Mouse (Mus musculus): ENCODE data around the gene Lifr.

The Lifr gene

DNA sequence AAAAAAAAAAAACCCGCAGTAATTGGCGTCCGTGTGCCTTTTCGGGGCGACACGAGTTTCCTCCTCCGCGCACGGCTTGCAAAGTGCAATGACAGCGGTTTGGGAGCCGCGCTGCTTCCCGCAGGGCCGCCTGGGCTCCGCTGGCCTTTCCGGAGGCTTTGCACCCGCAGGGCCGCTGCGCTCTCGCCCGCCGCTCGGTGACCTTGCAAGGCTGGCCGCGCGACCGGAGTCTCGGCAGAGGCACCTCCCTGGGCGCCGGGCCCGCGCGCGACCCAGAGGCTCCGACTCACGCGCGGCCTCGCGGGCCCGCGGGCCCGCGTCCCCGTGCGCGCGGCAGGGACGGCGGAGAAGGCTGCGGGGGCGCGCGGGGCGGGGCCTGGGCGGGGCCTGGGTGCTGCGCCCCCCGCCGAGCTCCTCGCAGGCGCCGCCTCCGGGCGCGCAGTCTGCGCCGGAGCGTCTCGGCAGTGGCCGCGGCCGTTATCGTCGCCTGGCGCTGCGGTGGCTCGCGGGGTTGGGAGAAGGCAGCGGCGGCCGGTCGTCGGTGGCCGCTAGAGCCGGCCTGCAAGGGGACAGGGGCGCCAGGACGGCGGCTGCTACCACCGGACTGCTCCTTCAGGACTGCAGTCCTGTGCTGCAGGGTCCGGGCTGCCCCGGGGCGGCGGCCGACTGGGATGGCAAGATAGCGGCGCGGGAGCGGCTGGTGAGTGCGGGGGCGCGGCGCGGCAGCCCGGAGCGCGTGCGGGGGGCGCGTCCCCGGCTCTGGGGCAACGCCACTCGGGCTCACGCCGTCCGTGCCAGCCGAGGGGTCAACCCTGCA, 38.9 kb downstream of the Lifr start:
- DNase-seq (ENCODE audit: low spot score) = peak; percentile 85

DNA sequence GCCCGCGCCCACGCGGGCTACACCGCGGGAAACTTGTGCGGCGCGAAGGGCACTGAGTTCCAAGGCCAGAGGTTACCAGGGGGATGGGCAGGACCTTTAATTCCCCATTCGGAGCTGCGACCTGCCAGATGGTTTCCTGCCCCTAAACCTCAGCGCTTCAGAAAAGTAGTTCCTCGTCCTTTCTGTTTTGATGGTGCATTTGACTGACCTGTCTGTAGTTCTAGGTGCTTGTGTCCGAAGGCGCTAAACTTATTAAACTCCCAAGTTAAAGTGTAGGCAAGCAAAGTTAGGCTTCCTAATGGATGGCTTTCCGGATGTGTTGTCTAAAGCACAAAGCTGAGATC, 39.5 kb downstream of the Lifr start:
- DNase-seq (ENCODE audit: low spot score) = no peak

- DNase-seq (ENCODE audit: low spot score) = peak; percentile 32
Measured at GRCm38 (mm10) chr15:7130691-7131225, 40.3 kb downstream of the Lifr start.

DNA sequence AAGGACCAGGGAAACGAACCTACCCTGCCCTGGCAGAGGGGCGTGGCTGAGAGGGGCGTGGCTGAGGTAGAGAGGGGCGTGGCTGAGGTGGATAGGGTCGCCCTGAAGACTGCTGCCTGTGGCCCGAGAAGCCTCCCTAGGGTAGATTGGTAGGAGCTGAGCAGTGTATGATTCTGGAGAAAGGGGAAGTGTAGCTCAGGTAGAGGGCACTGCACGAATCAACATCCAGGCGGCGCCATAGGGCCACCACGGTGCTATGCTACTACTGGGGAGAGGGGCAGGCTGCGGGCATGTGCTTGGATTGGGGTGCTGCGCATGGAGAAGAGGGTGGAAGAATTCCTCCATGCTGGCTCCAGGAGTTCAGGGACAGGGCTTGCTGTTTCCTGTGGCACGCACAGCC, 42.3 kb downstream of the Lifr start:
- DNase-seq (ENCODE audit: low spot score) = no peak

DNA sequence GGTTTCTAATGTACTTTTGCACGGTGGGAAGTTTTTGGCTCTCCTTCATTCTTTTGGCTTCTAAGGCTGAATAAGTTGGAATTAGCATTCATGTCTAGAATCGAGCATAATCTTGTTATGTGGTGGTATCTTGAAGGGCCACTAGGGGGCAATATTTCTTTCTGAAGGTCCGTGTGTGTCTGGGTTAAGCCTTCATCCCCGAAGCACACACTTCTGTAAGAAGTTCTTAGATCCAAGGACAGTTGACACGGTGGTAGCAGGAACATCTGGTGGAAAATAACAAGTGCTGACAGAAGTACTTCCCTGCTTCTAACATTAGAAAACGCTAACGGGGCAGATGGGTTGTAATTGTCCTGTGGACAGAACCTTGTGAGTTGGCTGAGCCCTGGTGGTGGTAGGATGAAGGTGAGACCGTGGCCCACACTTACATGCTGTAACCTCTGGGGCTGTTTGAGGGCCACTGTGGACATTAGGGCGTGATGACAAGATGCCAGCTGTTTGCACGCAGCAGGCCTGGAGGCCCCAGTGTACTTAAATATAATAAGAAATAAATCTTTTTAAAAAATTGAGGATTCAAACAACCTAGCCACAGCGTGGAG, 44.1 kb downstream of the Lifr start:
- DNase-seq (ENCODE audit: low spot score) = no peak

GRCm38 (mm10) chr15:7135982-7136562, 45.7 kb downstream of the Lifr start:
- DNase-seq (ENCODE audit: low spot score) = no peak

DNA sequence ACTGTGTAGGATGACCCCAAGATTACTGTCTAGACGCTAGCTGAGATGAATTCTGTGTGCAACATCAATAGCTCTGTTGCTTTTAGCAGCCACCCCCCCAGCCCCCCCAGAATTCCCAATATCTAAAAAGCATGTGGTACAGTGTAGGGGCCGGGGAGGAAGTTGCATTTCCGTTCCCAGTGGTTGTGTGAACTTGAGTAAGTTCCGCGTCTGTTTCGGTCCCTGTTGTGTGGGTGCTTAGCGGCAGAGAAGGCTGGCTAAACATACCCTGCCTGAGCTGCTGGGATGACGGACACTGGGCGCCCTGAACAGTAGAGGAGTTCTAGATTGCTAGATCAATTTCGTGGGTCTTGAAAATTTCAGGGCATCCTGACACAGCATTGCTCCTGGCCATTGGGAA, 46.5 kb downstream of the Lifr start:
- DNase-seq (ENCODE audit: low spot score) = no peak

DNA sequence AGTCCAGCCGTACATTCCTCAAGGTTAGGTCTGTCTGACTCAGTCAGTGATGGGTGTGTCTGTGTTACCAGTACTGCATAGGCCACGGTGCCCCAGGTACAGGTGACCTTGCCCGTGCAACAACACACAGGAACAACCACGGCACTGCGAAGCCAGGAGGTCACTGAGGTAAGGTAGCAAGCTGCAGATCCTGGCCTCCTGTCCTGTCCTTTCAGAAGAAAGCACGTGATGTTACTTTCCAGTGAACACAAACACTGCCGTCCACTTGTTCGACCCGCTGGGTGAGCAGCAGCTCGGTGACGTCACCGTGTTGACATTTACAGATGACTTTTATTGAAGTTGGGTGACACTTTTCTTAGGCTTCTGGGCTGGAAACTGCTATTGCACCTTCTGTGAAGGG, 47.2 kb downstream of the Lifr start:
- DNase-seq (ENCODE audit: low spot score) = peak; percentile 55

DNA sequence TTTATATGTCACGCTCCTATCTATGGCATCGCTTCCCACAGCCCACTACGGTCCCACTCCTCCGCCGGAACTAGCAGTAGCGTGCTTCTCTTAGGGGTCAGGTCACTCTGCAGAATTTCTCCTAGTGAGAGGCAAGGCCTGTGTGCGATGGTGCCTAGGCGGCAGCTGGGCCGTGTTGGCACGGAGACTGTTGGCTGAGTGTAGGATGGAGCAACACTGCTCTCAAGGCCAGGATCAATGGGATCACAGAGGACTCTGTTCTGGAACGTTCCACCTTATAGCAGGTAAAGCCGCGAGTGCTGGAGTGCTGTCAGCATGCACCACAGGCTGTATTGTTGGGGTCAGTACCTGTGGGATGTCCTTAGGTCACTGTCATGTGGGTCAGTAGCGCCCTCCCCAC, 48.1 kb downstream of the Lifr start:
- no peak for DNase-seq (ENCODE audit: low spot score)

DNA sequence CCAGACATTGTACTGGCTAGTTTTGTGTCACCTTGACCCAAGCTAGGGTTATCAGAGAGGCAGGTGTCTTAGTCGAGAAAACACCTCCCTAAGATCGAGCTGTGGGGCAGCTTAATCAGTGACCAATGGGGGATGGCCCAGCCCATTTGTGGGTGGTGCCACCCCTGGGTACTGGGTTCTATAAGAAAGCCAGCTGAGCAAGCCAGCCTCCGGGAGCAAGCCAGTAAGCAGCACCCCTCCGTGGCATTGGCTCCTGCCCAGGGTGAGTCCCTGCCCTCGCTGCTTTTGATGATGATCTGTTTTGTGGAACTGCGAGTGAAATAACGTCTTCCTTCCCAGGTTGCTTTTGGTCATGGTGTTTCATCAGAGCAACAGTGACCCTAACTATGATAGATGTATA, 49.9 kb downstream of the Lifr start:
- DNase-seq (ENCODE audit: low spot score) = no peak

DNA sequence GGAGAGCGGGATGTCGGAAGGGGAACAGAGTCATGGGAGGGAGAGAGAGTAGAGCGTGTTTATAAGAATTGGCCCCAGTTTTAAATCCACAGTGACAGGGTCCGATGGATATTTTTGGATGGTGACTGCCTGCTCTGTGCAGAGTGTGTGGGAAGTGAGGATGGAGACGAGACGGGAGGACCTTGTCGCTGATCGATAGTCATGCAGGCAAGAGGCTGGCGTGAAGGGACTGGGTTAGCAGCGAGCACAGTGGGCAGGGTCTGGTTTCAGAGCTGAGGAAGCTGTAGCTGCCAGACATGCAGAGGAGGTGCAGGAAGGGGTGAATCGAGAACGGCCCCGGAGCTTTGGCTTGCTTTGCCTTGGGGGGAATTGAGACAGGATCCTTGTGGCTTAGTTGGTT, 50.8 kb downstream of the Lifr start:
- DNase-seq (ENCODE audit: low spot score) = no peak

DNA sequence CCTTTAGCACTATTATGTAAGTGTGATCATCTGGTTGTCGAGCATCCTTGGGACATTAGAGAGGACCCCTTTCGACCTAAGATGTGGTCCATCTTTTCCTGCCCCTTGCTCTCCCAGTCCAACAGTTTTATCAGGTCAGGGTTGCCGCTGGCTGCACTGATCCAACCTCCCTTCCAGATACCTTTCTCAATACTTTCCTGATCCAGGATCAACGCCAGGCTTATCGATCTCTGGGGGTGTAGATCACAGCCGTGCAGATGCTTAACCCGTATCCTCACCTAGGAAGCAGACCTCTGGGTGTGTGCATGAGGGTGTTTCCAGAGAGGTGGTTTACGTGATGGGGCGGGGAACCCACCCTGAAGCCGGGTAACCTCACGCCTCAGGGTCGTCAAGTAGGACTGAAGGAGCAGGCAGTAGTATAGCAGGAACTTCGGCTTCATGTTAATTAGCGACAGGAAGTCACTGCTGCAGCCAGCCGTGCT, 53.3 kb downstream of the Lifr start:
- no peak for DNase-seq (ENCODE audit: low spot score)

DNA sequence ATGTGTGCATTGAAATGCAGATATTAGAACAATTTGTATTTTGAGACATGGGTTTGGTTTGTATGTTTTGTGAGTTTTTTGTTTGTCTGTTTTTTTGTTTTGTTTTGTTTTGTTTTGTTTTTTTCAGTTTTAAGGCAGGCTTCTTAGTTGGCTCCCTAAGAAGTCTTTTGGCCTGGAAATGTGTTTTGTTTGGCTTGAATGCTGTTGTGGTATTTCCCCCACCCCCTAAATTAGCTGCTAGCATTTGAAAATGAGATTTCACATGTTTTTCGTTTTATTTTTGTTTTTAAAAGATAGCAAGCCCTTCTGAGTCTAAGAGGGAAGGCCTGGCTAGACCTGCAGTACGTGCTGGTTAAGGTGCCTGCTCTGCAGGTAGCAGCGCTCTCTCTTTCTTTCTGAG, 54.1 kb downstream of the Lifr start:
- no peak for DNase-seq (ENCODE audit: low spot score)

DNA sequence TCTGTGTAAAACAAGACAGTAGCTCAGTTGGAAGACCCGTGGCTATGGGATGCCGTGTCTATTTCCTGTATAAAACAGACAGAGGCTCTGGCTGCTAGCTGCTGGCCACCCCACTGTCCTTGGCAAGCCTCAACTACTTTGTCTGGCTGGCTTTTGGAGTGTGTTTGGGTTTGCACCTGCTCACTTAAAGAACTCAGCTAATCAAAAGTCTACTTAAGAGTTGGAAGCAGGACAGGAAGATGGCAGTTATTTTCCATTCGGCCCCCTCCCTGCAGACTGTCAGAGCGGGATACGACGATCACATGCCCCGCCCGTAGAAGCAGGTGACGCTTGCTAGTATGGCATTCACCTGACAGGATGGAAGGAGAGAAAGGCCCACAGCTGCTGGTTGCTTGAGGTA, 54.5 kb downstream of the Lifr start:
- DNase-seq (ENCODE audit: low spot score) = no peak

GRCm38 (mm10) chr15:7145555-7145954, 55.1 kb downstream of the Lifr start:
- no peak for DNase-seq (ENCODE audit: low spot score)

DNA sequence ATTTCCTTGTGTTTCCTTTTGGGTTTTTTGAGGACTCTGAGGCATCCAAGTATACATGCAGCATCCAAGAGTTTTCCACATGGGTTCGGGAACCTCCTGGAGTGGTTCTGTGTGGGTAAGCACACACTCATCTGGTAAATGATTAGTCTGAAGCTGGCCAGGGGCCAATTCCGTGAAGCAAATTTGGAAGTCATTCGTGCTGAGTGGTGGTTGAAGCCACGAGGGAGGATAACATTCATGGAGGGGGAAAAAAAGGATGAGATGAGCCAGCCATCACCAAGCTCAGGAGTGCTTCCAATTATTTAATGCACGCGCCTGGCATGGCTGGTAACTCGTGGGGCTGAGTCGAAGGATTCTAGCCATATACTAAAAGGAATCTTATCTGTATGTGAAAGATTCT, 56.1 kb downstream of the Lifr start:
- no peak for DNase-seq (ENCODE audit: low spot score)

GRCm38 (mm10) chr15:7149796-7150195, 59.4 kb downstream of the Lifr start:
- no peak for DNase-seq (ENCODE audit: low spot score)

GRCm38 (mm10) chr15:7150591-7150990, 60.2 kb downstream of the Lifr start:
- DNase-seq (ENCODE audit: low spot score) = no peak

GRCm38 (mm10) chr15:7152116-7152760, 61.8 kb downstream of the Lifr start:
- no peak for DNase-seq (ENCODE audit: low spot score)

GRCm38 (mm10) chr15:7154010-7154736, 63.8 kb downstream of the Lifr start:
- DNase-seq (ENCODE audit: low spot score) = no peak

DNA sequence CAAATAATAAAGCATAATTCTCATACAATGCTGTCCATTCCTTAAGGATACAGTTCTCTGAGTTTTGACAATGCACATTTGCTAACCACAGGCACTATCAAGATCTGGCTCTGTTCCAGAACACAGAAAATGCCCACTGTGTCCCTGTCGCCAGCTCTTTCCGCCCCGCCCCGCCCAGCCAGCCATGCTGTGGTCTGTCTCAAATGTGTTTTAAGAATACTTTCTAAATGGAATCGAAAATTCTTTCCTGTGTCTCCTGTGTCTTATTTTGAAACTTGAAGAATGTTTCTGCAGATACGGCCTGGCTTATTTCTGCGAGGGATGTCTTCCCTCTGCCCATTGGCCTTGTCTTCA, 64.3 kb downstream of the Lifr start:
- no peak for DNase-seq (ENCODE audit: low spot score)

DNA sequence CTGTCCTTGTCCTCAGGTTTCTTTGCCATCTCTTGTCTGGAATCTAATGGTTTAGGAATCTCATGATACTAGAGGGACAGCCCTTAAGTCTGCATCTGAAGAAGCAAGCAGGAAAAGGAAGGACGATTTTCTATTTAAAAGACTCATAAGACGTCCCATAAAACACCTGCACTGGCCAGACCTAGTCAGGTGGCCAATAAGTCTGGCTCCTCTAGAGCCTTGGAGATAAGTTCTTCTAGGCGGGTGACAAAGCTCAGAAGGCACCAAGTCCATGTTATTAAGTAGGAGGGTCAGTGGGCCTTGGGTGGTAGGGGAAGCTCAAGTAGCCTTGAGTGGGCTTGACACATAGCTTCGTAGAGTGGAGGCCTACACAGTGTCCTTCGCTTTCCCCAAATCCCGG, 67.2 kb downstream of the Lifr start:
- no peak for DNase-seq (ENCODE audit: low spot score)
